Comparison of ENCODE assay signal across 11 mouse cellular contexts in the genomic region with DNA sequence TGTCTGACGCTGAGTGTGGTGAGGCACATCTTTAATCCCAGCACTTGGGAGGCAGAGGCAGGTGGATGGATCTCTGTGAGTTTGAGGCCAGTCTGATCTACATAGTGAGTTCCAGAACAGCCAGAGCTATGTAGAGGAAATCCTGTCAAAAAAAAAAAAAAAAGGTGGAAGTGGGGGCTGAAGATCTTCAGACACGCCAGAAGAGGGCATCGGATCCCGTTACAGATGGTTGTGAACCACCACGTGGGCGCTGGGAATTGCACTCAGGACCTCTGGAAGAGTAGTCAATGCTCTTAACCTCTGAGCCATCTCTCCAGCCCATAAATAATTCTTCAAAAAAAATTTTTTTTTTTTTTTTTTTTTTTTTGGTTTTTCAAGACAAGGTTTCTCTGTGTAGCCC. TPM values are rescaled to one million over a fixed set of nuclear protein-coding genes. Genes with fewer than 3 reads are reported as not detected.
"Had no signal": no experiment of that assay in that cellular context is flagged by ENCODE, and none has a peak within 500 bp of the region (broad histone marks: within the 10 kb centered on the region; RNA-seq: fewer than 3 reads in every experiment).

No protein-coding gene starts in this region.

RNA-seq across cellular contexts. Expression of a gene that starts 6.2 kb away (rescaled TPM):
- total RNA-seq: megakaryocyte, adult 5-6 weeks; megakaryocyte-erythroid progenitor cell, adult 5-6 weeks had no signal
- polyA plus RNA-seq: liver, embryonic 16.5 days; midbrain, embryonic 10.5 days; midbrain, embryonic 12.5 days; midbrain, embryonic 14.5 days; midbrain, embryonic 16.5 days; myocyte; neural tube, embryonic 11.5 days; neural tube, embryonic 15.5 days had no signal

RNA-seq across cellular contexts. Expression of a gene that starts 30.6 kb away (rescaled TPM):
- total RNA-seq: megakaryocyte, adult 5-6 weeks; megakaryocyte-erythroid progenitor cell, adult 5-6 weeks had no signal
- polyA plus RNA-seq: midbrain, embryonic 10.5 days; midbrain, embryonic 12.5 days; neural tube, embryonic 11.5 days; small intestine, adult 2 months had no signal
